Mouse (Mus musculus) testis, postnatal 14 days (tissue): ENCODE measurements around the gene Inpp5b.
"Not testable (repeated sequence)": the region's sequence is repeated elsewhere in the genome, so short reads cannot be mapped to it uniquely, and the experiment has no call there.

ENCODE experiments used
- DNase-seq: peaks from one replicate; pipeline ENCODE4 v3.0.0; 2021; ENCODE audit warnings: low spot score

The Inpp5b gene

GRCm38 (mm10) chr4:124709961-124710446 lies 31.6 kb upstream of the Inpp5b start:
- no peak for DNase-seq

- no peak for DNase-seq
Observed at GRCm38 (mm10) chr4:124710776-124711291, 30.8 kb upstream of the Inpp5b start.

GRCm38 (mm10) chr4:124712618-124713017 lies 29.0 kb upstream of the Inpp5b start:
- no peak for DNase-seq

GRCm38 (mm10) chr4:124713850-124714249 lies 27.8 kb upstream of the Inpp5b start:
- DNase-seq = not testable (repeated sequence)

- DNase-seq = peak; percentile 95
Observed at GRCm38 (mm10) chr4:124714545-124715481, 26.8 kb upstream of the Inpp5b start, which contains the start of gene Sf3a3. Gene Sf3a3, plus strand, starts transcription at chr4:124714776.

GRCm38 (mm10) chr4:124719101-124719500 lies 22.5 kb upstream of the Inpp5b start:
- DNase-seq = no peak

GRCm38 (mm10) chr4:124726121-124726520 lies 15.5 kb upstream of the Inpp5b start:
- DNase-seq = no peak

- DNase-seq = no peak
Observed at GRCm38 (mm10) chr4:124736952-124737351, 4.7 kb upstream of the Inpp5b start.

- no peak for DNase-seq
Observed at GRCm38 (mm10) chr4:124737486-124737885, 4.2 kb upstream of the Inpp5b start.

- no peak for DNase-seq
Observed at GRCm38 (mm10) chr4:124738013-124738412, 3.6 kb upstream of the Inpp5b start.

- DNase-seq = no peak
Observed at GRCm38 (mm10) chr4:124738783-124739182, 2.9 kb upstream of the Inpp5b start.

- peak; percentile 48 for DNase-seq
Observed at GRCm38 (mm10) chr4:124742839-124743238, 1.2 kb downstream of the Inpp5b start.

- no peak for DNase-seq
Observed at GRCm38 (mm10) chr4:124746577-124746976, 4.9 kb downstream of the Inpp5b start.

GRCm38 (mm10) chr4:124747851-124748250 lies 6.2 kb downstream of the Inpp5b start:
- no peak for DNase-seq

- peak; percentile 99 for DNase-seq
Observed at GRCm38 (mm10) chr4:124751300-124752250, 9.9 kb downstream of the Inpp5b start.

GRCm38 (mm10) chr4:124752281-124753199 lies 10.9 kb downstream of the Inpp5b start:
- DNase-seq = no peak

- no peak for DNase-seq
Observed at GRCm38 (mm10) chr4:124755526-124755925, 13.9 kb downstream of the Inpp5b start.

GRCm38 (mm10) chr4:124759305-124759811 lies 17.7 kb downstream of the Inpp5b start:
- DNase-seq = no peak

GRCm38 (mm10) chr4:124761201-124761600 lies 19.6 kb downstream of the Inpp5b start:
- no peak for DNase-seq

- no peak for DNase-seq
Observed at GRCm38 (mm10) chr4:124762858-124763452, 21.3 kb downstream of the Inpp5b start.
